Mouse (Mus musculus): ENCODE measurements around the gene Ceacam19.

DNA sequence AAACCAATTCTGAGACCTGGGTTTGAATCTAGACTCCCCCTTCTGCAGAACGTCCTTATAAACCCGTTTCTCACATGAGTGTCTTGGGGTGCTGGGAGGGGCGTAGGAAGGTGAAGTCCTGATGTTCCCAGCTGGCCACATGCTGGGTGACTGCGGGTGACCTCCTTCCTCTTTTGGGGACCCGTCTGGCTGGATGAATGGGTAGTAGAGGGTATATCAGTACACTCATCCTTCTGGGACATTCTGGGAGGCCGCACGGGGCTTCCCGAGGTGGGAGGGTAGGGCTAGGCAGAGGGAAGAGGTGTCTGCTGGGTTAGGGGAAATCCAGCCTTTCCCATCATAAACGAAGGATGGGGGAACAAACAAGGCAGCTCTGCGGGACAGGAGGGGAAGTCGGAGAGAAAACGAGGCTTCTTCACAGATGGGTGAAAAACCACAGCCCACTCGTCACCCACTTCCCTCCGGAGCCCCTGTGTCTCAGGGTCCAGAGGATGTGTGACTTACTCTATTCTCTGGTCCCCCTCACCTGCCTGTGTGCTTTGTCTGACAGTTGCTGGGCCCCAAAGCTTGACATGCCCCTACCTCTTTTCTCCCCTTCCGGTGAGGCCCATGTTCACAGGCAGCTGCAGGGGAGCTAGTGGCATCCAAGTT, 43.1 kb downstream of the Ceacam19 start:
- TF ChIP-seq CTCF (IDR thresholded peaks at IDR 0.05; ENCODE audit: low read depth, low read length) (no peak), TAL1 (conservative IDR thresholded peaks at IDR 0.05; ENCODE audit: low read depth, low read length) (no peak), GATA1 (IDR thresholded peaks at IDR 0.05; ENCODE audit: borderline replicate concordance, low read length) (no peak)
